Mouse (Mus musculus) cerebellum, adult 2 months (tissue): ENCODE data around the gene Nktr. TPM values are rescaled to one million over a fixed set of nuclear protein-coding genes. Genes with fewer than 3 reads are reported as not detected.

Experiments
- DNase-seq, 2 experiments: peaks; one replicate each; pipeline ENCODE4 v3.0.0; 2021
- H3K27ac ChIP-seq: fragments of 200-500 bp; 2 replicates; pipeline ENCODE4 v1.5.1; 2012; ENCODE audit warnings: low read length, control low read depth, inconsistent platforms; ENCODE audit not compliant: insufficient read depth
- H3K27me3 ChIP-seq: fragments of 200-500 bp; 2 replicates; pipeline ENCODE4 v1.6.1; 2012; ENCODE audit warnings: inconsistent platforms, mild to moderate bottlenecking, low read length, moderate library complexity; ENCODE audit not compliant: control insufficient read depth, insufficient read depth
- H3K4me1 ChIP-seq: fragments of 200-500 bp; 2 replicates; pipeline ENCODE4 v1.6.1; 2011; ENCODE audit warnings: low read length; ENCODE audit not compliant: control insufficient read depth, insufficient read depth
- H3K4me3 ChIP-seq: fragments of 200-500 bp; replicated peaks from 2 replicates; pipeline ENCODE3; 2011; ENCODE audit warnings: mild to moderate bottlenecking, low read depth, low read length, control low read depth; ENCODE audit not compliant: insufficient read depth
- CTCF ChIP-seq: fragments of 200-500 bp; IDR thresholded peaks from 2 replicates; pipeline ENCODE4 v1.5.1; 2011; ENCODE audit warnings: low read depth, mild to moderate bottlenecking, control low read depth, low read length, moderate library complexity, borderline replicate concordance; ENCODE audit not compliant: insufficient read depth
- POLR2A ChIP-seq: fragments of 200-500 bp; IDR thresholded peaks from 2 replicates; pipeline ENCODE4 v1.6.1; 2011; ENCODE audit warnings: low read length, control low read depth, borderline replicate concordance; ENCODE audit not compliant: insufficient read depth
- WGBS: fragments of 180-500 bp; shearing (Covaris S2); methylation state at CpG from one replicate; pipeline ENCODE4 v1.1.7; 2018; 5-methylcytosine and 5-hydroxymethylcytosine counted together
- polyA plus RNA-seq: library from polyadenylated mRNA; depleted of rRNA; stranded (reverse); fragments of >200 nt; gene quantifications from 2 replicates; pipeline ENCODE4 v1.2.3, GENCODE M21; 2012

Nktr gene
- polyA plus RNA-seq, 1 experiment: 130 TPM

DNA sequence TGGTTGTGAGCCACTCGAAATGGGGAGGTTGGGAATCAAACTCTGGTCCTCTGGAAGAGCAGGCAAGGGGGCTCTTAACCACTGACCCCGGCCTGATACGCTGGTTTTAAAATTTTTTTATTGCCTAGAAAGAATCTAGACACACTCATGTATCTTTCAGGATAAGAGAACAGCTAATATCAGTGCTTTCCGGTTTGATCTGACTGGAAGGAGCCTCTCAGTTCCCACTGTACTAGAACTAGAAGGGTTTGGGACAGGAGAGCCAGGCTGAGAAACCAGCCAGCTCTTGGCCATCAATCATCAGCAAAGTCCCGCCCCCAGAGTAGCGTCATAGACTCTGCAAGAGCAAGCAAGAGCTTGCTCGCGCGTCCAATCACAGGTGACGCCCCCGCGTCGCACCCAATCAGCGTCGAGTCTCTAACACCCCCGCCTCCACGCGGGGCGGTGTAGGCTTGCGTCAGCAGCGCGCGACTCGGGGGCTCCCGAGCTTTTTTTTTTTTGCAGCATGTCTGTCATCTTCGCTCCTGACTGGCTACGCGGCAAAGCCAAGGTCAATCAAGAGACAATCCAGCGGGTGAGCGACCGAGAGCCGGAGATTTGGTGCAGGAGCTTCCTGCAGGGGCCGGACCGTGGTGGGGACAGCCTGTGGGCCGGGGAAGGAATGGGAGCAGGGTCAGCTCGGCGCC lies 8.9 kb upstream of the Nktr start, which contains the start of gene Ss18l2:
Ss18l2 (plus strand) TSS at position 432 of the 686 bp plus-strand sequence.
- peak; percentile 97 to 98 for DNase-seq
- peak within 1 kb of the TSS; percentile 90 for H3K27ac ChIP-seq
- peak; percentile 59; the same call in 1 of the 2 replicates for TF ChIP-seq POLR2A
- TF ChIP-seq CTCF: no peak
- WGBS: 6% methylated on average over 37 of the region's 37 CpGs
- H3K4me3 ChIP-seq: peak within 1 kb of the TSS; percentile 97
- H3K4me1 ChIP-seq: peaks cover 3% of the 10 kb centered on the region
- no peaks in the 10 kb centered on the region for H3K27me3 ChIP-seq

- TF ChIP-seq POLR2A (no peak), CTCF (no peak)
- peak overlapping the region; percentile 90 for H3K27ac ChIP-seq
- no peaks in the 10 kb centered on the region for H3K27me3 ChIP-seq
- H3K4me3 ChIP-seq: peak overlapping the region; percentile 97
- H3K4me1 ChIP-seq: peaks cover 3% of the 10 kb centered on the region
- no peak for DNase-seq
- WGBS: under 1% methylated on average over 18 of the region's 18 CpGs
Observed at GRCm38 (mm10) chr9:121710584-121710975, 8.4 kb upstream of the Nktr start.

- no peak for DNase-seq
Observed at GRCm38 (mm10) chr9:121717048-121717447, 1.9 kb upstream of the Nktr start.

DNA sequence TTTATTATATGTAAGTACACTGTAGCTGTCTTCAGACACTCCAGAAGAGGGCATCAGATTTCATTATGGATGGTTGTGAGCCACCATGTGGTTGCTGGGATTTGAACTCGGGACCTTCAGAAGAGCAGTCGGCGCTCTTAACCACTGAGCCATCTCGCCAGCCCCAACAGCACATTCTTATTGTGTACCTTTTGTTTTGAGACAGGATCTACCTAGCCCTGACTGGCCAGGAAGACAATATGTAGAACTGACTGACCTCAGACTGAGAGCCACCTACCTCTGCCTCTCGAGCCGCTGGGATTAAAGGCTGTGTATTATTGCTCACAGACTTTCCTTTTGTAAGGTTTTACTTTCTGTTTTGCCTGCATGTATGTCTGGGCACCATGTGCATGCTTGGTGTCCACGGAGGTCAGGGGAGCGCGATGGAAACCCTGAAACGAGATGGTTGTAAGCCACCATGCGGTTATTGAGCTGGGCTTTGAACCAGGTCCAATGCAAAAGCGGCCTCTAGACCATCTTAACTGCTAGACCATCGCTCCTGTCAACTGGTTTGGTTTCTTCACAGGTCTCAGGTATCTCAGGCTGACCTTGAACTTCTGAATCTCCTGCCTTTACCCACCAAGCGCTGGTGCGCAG lies 781 bp upstream of the Nktr start:
- no peak for DNase-seq
- WGBS: 63% methylated on average over 15 of the region's 15 CpGs
- TF ChIP-seq CTCF: no peak
- no peak for TF ChIP-seq POLR2A

More at GRCm38 (mm10) chr9:121717048-121717447, 1.9 kb upstream of the Nktr start:
- no peak overlapping the region for H3K4me3 ChIP-seq
- WGBS: 51% methylated on average over 2 of the region's 2 CpGs
- peaks cover 5% of the 10 kb centered on the region; the same call in 1 of the 2 replicates for H3K4me1 ChIP-seq
- no peaks in the 10 kb centered on the region for H3K27me3 ChIP-seq
- H3K27ac ChIP-seq: no peak overlapping the region
- TF ChIP-seq POLR2A (no peak), CTCF (no peak)

GRCm38 (mm10) chr9:121719347-121720331 lies 670 bp downstream of the Nktr start:
- DNase-seq: peak in 1 of 2 experiments; percentile 48

More for the DNA sequence above, 781 bp upstream of the Nktr start:
- H3K4me3 ChIP-seq: peak overlapping the region; percentile 57
- peaks cover 5% of the 10 kb centered on the region; the same call in 1 of the 2 replicates for H3K4me1 ChIP-seq
- H3K27ac ChIP-seq: peak overlapping the region; percentile 59
- no peaks in the 10 kb centered on the region for H3K27me3 ChIP-seq

DNA sequence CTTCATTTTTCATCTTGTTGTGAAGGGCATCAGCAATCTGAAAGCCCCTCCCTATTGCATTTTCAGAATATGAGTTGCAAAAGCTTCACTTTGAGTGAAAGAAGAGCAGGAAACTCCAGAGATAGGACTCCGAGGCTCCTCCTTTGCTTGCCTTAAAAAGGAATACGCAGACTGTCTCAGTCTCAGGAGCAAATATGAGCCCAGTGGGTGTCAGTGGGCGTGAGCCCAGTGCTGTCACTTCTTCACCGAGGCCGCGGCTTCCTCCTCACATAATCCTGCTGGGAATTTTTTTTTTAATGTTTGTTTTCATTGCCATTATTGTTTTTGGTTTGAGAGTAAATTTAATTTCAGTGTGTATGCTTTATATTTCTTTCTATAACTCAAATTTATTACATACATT lies 21.5 kb downstream of the Nktr start:
- 54% methylated on average over 6 of the region's 6 CpGs for WGBS
- TF ChIP-seq CTCF: no peak
- TF ChIP-seq POLR2A: no peak

More at GRCm38 (mm10) chr9:121719347-121720331, 670 bp downstream of the Nktr start:
- Histone ChIP-seq H3K27ac (peak overlapping the region; percentile 15), H3K27me3 (no peaks in the 10 kb centered on the region), H3K4me1 (peaks cover 5% of the 10 kb centered on the region; the same call in 1 of the 2 replicates), H3K4me3 (peak overlapping the region; percentile 100)
- TF ChIP-seq POLR2A: no peak
- TF ChIP-seq CTCF: no peak
- WGBS: 1% methylated on average over 74 of the region's 87 CpGs

GRCm38 (mm10) chr9:121741168-121741567 lies 22.2 kb downstream of the Nktr start:
- DNase-seq: no peak
- 90% methylated on average over 3 of the region's 3 CpGs for WGBS
- Histone ChIP-seq H3K27ac (no peak overlapping the region), H3K4me3 (no peak overlapping the region), H3K27me3 (no peaks in the 10 kb centered on the region), H3K4me1 (no peaks in the 10 kb centered on the region)
- no peak for TF ChIP-seq POLR2A
- TF ChIP-seq CTCF: no peak

More for the DNA sequence above, 21.5 kb downstream of the Nktr start:
- Histone ChIP-seq H3K27me3 (no peaks in the 10 kb centered on the region), H3K4me1 (no peaks in the 10 kb centered on the region), H3K27ac (no peak overlapping the region), H3K4me3 (no peak overlapping the region)
- no peak for DNase-seq
